Mouse (Mus musculus) cerebellum, postnatal 4 days (tissue): ENCODE results near the gene Afap1l2.

ENCODE experiments used
- DNase-seq, 2 experiments: peaks; one replicate each; pipeline ENCODE4 v3.0.0; 2022; ENCODE audit warnings: low spot score in 2 of 2, mixed read lengths in 1 of 2

The Afap1l2 gene

DNA sequence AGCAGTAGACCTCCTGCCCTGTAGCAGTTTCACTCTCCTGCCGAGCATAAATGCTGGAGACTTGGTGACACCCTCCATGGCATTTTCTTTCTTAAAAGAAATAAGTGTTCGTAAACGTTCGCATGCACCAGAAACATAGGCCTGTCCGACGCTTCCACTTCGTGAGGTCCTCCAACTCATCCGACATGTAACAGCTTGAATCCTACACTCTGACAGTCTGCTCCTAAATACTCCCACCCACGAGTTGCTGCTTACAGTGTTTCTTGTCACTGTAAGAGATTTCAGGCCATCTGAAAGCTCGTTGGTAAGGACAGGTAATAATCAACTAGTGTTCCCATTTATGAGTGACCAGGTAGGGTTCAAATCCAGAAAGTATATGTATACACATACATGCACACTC lies 120.1 kb downstream of the Afap1l2 start:
- no peak for DNase-seq

DNA sequence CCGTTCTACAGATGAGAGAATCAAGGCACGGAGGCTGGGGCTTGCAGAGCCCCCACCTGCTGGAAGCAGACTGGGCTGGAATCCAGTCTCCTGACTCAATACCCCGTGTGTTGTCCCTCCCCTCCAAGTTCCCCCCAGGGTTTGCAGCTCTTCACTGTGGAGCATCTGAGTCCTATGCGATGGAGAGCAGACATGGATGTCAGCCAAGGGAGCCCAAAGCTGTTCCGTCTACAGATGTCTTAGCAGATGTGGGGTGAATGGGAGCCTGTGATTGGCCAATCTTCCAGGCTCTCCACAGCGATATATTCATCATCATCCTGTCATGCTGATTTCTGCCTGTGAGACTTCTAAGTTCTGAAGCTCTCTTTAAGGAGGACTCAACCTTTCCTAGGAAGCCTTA lies 130.7 kb downstream of the Afap1l2 start:
- no peak for DNase-seq

DNA sequence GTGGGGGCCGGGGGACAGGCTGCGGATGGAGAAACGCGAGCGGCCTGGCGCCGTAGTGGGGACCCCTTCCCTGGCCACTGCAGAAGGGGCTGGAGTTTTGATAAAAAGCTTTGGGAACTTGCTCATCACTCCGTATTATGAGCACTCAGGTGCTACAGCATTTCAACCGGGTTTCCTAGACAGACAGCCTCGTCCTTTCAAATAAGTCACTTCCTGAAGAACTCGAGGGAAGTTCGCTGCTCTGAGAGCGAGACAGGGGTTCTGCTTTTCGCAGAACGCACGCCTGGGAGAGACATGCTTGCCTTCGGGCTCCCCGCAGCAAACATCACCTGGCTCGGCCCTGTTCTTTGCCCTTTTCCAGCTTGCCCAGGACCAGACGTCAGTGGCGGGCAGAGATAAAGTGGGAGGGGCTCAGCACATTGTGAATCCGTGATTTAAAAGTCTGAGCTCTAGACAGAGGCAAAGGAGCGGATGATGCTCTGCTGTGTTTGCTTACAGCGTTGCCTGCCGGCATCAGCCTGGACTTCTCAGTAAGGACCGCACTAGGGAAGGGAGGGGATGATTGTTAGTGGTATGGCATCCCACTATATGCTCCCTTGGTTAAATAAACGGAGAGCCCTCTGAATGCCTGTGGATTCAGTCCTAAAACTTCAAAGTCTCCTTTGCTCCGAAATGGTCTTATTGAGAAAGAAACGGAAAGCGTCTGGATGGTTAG lies 133.3 kb downstream of the Afap1l2 start:
- DNase-seq, result no peak

DNA sequence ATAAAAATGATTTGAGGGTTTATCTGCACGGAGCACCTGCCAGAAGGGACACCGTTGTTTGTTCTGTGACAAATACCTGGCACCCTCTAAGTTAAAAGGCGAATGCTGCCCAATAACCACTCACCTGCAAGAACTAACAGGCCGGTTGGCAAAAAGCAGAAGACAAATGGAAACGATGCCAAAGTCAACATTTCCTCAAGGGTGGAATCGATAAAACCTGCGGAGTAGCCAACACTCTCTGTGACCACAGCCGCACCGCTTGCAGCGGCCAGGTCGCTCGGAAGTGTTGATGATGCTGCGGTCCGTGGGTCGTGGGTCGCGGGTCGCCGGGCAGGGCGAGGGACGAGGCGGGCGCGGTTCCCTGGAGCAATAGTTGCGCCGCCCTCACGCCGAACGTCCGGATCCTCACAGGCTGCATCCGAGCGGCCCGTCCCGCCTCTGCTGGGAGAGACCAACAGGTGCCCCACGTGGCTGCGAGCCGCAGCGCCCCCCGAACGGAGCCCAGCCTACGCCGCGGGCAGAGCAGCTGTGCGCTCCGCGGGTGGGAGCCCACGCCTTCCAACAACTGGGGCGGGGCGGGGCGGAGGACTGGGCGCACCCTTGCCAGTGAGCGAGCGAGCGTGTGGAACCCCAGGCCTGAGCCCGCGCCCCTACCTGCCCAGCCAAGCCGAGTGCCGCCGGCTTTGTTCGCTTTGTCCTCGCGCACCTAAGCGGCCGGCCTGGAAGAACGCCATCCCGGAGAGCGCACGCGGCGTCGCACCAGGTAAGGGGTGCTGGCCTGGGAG lies 134.0 kb downstream of the Afap1l2 start, which contains the start of gene Vwa2:
Vwa2 (plus strand) TSS at position 434 of the 785 bp plus-strand sequence.
- DNase-seq, result no peak

DNA sequence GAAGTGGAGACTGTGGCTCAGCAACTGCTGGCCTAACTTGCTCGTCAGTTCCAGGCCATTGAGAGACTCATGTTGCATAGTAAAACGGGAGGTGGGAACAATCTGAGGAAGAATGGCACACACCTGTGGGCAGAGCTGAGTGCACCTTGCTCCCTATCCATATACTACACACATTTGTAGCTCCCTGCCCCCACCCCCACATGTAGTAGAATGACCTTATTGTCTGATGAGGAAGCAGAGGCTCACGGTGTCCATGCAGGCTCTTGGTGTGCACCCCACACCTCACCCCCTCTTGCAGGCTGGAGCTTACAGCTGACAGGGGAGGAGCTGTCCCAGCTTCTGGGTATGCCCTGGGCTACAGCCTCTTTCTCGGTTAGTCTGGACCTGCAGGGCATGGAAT lies 140.3 kb downstream of the Afap1l2 start:
- DNase-seq, result no peak
